Mouse (Mus musculus) cerebellum, adult 2 months (tissue): Measurements from ENCODE around the gene Cdc27. TPM values are rescaled to one million over a fixed set of nuclear protein-coding genes. Genes with fewer than 3 reads are reported as not detected.

Source experiments
- DNase-seq, 2 experiments: peaks; one replicate each; pipeline ENCODE4 v3.0.0; 2021
- H3K27ac ChIP-seq: fragments of 200-500 bp; 2 replicates; pipeline ENCODE4 v1.5.1; 2012; ENCODE audit warnings: low read length, control low read depth, inconsistent platforms; ENCODE audit not compliant: insufficient read depth
- H3K27me3 ChIP-seq: fragments of 200-500 bp; 2 replicates; pipeline ENCODE4 v1.6.1; 2012; ENCODE audit warnings: inconsistent platforms, mild to moderate bottlenecking, low read length, moderate library complexity; ENCODE audit not compliant: control insufficient read depth, insufficient read depth
- H3K4me1 ChIP-seq: fragments of 200-500 bp; 2 replicates; pipeline ENCODE4 v1.6.1; 2011; ENCODE audit warnings: low read length; ENCODE audit not compliant: control insufficient read depth, insufficient read depth
- H3K4me3 ChIP-seq: fragments of 200-500 bp; replicated peaks from 2 replicates; pipeline ENCODE3; 2011; ENCODE audit warnings: mild to moderate bottlenecking, low read depth, low read length, control low read depth; ENCODE audit not compliant: insufficient read depth
- CTCF ChIP-seq: fragments of 200-500 bp; IDR thresholded peaks from 2 replicates; pipeline ENCODE4 v1.5.1; 2011; ENCODE audit warnings: low read depth, mild to moderate bottlenecking, control low read depth, low read length, moderate library complexity, borderline replicate concordance; ENCODE audit not compliant: insufficient read depth
- POLR2A ChIP-seq: fragments of 200-500 bp; IDR thresholded peaks from 2 replicates; pipeline ENCODE4 v1.6.1; 2011; ENCODE audit warnings: low read length, control low read depth, borderline replicate concordance; ENCODE audit not compliant: insufficient read depth
- WGBS: fragments of 180-500 bp; shearing (Covaris S2); methylation state at CpG from one replicate; pipeline ENCODE4 v1.1.7; 2018; 5-methylcytosine and 5-hydroxymethylcytosine counted together
- polyA plus RNA-seq: library from polyadenylated mRNA; depleted of rRNA; stranded (reverse); fragments of >200 nt; gene quantifications from 2 replicates; pipeline ENCODE4 v1.2.3, GENCODE M21; 2012

Cdc27 gene
- polyA plus RNA-seq, 1 experiment: 22.4 TPM

- Histone ChIP-seq H3K4me1 (no peaks in the 10 kb centered on the region), H3K27me3 (no peaks in the 10 kb centered on the region), H3K4me3 (no peak overlapping the region), H3K27ac (no peak overlapping the region)
- TF ChIP-seq POLR2A: no peak
- TF ChIP-seq CTCF: no peak
- WGBS: 97% methylated on average over 9 of the region's 9 CpGs
- no peak for DNase-seq
Measured at GRCm38 (mm10) chr11:104587904-104588303, 37.5 kb upstream of the Cdc27 start.

- no peaks in the 10 kb centered on the region for H3K27me3 ChIP-seq
- H3K4me1 ChIP-seq: no peaks in the 10 kb centered on the region
- H3K4me3 ChIP-seq: no peak overlapping the region
- 76% methylated on average over 5 of the region's 5 CpGs for WGBS
- no peak overlapping the region for H3K27ac ChIP-seq
- TF ChIP-seq CTCF: no peak
- no peak for TF ChIP-seq POLR2A
- no peak for DNase-seq
Measured at GRCm38 (mm10) chr11:104585495-104585894, 35.1 kb upstream of the Cdc27 start.

GRCm38 (mm10) chr11:104582630-104583364 is 32.4 kb upstream of the Cdc27 start:
- H3K27ac ChIP-seq: no peak overlapping the region
- no peak overlapping the region for H3K4me3 ChIP-seq
- H3K4me1 ChIP-seq: no peaks in the 10 kb centered on the region
- H3K27me3 ChIP-seq: no peaks in the 10 kb centered on the region
- DNase-seq: no peak
- no peak for TF ChIP-seq CTCF
- TF ChIP-seq POLR2A: no peak
- WGBS: 68% methylated on average over 13 of the region's 13 CpGs

- WGBS: 90% methylated on average over 2 of the region's 2 CpGs
- no peak for TF ChIP-seq POLR2A
- no peak for TF ChIP-seq CTCF
Measured at GRCm38 (mm10) chr11:104582308-104582606, 31.8 kb upstream of the Cdc27 start.

GRCm38 (mm10) chr11:104581446-104582307 is 31.3 kb upstream of the Cdc27 start:
- TF ChIP-seq CTCF (no peak), POLR2A (no peak)
- no peaks in the 10 kb centered on the region for H3K27me3 ChIP-seq
- no peak overlapping the region for H3K27ac ChIP-seq
- no peak for DNase-seq
- WGBS: 41% methylated on average over 18 of the region's 18 CpGs
- no peaks in the 10 kb centered on the region for H3K4me1 ChIP-seq
- H3K4me3 ChIP-seq: no peak overlapping the region

More at GRCm38 (mm10) chr11:104582308-104582606, 31.8 kb upstream of the Cdc27 start:
- no peak overlapping the region for H3K27ac ChIP-seq
- H3K4me3 ChIP-seq: no peak overlapping the region
- DNase-seq: no peak
- H3K27me3 ChIP-seq: no peaks in the 10 kb centered on the region
- H3K4me1 ChIP-seq: no peaks in the 10 kb centered on the region

- H3K27me3 ChIP-seq: no peaks in the 10 kb centered on the region
- H3K4me1 ChIP-seq: no peaks in the 10 kb centered on the region
- DNase-seq: no peak
- H3K4me3 ChIP-seq: no peak overlapping the region
- TF ChIP-seq CTCF (no peak), POLR2A (no peak)
- WGBS: 93% methylated on average over 5 of the region's 5 CpGs
- H3K27ac ChIP-seq: no peak overlapping the region
Measured at GRCm38 (mm10) chr11:104580606-104581005, 30.2 kb upstream of the Cdc27 start.

- no peaks in the 10 kb centered on the region for H3K27me3 ChIP-seq
- no peak for DNase-seq
- no peaks in the 10 kb centered on the region for H3K4me1 ChIP-seq
- H3K27ac ChIP-seq: no peak overlapping the region
- 52% methylated on average over 6 of the region's 6 CpGs for WGBS
- H3K4me3 ChIP-seq: no peak overlapping the region
- TF ChIP-seq CTCF: no peak
- no peak for TF ChIP-seq POLR2A
Measured at GRCm38 (mm10) chr11:104580091-104580490, 29.7 kb upstream of the Cdc27 start.

- 94% methylated on average over 8 of the region's 8 CpGs for WGBS
- no peak for DNase-seq
- no peak overlapping the region for H3K27ac ChIP-seq
- no peak for TF ChIP-seq POLR2A
- TF ChIP-seq CTCF: no peak
- H3K4me1 ChIP-seq: no peaks in the 10 kb centered on the region
- H3K27me3 ChIP-seq: no peaks in the 10 kb centered on the region
- no peak overlapping the region for H3K4me3 ChIP-seq
Measured at GRCm38 (mm10) chr11:104579575-104579974, 29.2 kb upstream of the Cdc27 start.
